Mouse (Mus musculus) hindbrain, embryonic 12.5 days (tissue): ENCODE measurements at regions not wholly inside any gene's neighbourhood (a gene's known extent, or its start where the extent isn't known, plus 50 kb on each side); places are given as distances from the start of the nearest gene placed in this dataset.
"Not testable (repeated sequence)": the region's sequence is repeated elsewhere in the genome, so short reads cannot be mapped to it uniquely, and the experiment has no call there.

ENCODE experiments used
- ATAC-seq: fragments of 200-750 bp; cut with Nextera tagmentation; 2 replicates; pipeline ENCODE4 v1.8.0; 2017; ENCODE audit warnings: moderate TSS enrichment; ENCODE audit not compliant: low FRiP score
- H3K27ac ChIP-seq: fragments of 300-500 bp; sonication (generic); 2 replicates; pipeline ENCODE4 v1.5.1; 2016; ENCODE audit warnings: mild to moderate bottlenecking
- H3K27me3 ChIP-seq: fragments of 300-500 bp; sonication (generic); 2 replicates; pipeline ENCODE4 v1.6.1; 2016; ENCODE audit warnings: mild to moderate bottlenecking
- H3K36me3 ChIP-seq: fragments of 300-500 bp; sonication (generic); 2 replicates; pipeline ENCODE4 v1.6.1; 2016; ENCODE audit warnings: mild to moderate bottlenecking
- H3K4me1 ChIP-seq: fragments of 300-500 bp; sonication (generic); 2 replicates; pipeline ENCODE4 v1.6.1; 2016
- H3K4me2 ChIP-seq: fragments of 300-500 bp; sonication (generic); replicated peaks from 2 replicates; pipeline ENCODE4 v1.6.1; 2016; ENCODE audit warnings: mild to moderate bottlenecking
- H3K4me3 ChIP-seq: fragments of 300-500 bp; sonication (generic); 2 replicates; pipeline ENCODE4 v1.5.1; 2016; ENCODE audit warnings: mild to moderate bottlenecking
- H3K9ac ChIP-seq: fragments of 300-500 bp; sonication (generic); 2 replicates; pipeline ENCODE4 v1.6.1; 2016; ENCODE audit warnings: mild to moderate bottlenecking, moderate library complexity
- H3K9me3 ChIP-seq: fragments of 300-500 bp; sonication (generic); replicated peaks from 2 replicates; pipeline ENCODE4 v1.6.1; 2016; ENCODE audit warnings: mild to moderate bottlenecking
- WGBS: fragments of 180-500 bp; shearing (Covaris S2); methylation state at CpG from one replicate; pipeline ENCODE4 v1.1.7; 2016; 5-methylcytosine and 5-hydroxymethylcytosine counted together

- Histone ChIP-seq H3K4me2 (no peak overlapping the region), H3K27me3 (no peaks in the 10 kb centered on the region), H3K9ac (no peak overlapping the region), H3K4me1 (no peaks in the 10 kb centered on the region), H3K9me3 (no peaks in the 10 kb centered on the region), H3K27ac (no peak overlapping the region), H3K36me3 (no peaks in the 10 kb centered on the region), H3K4me3 (no peak overlapping the region)
- no peak for ATAC-seq
- 91% methylated on average over 13 of the region's 13 CpGs for WGBS
Measured at GRCm38 (mm10) chr10:96709698-96710356, 93.0 kb downstream of the Btg1 start.

GRCm38 (mm10) chr10:96711993-96712392 is 95.2 kb downstream of the Btg1 start:
- H3K27ac ChIP-seq: no peak overlapping the region
- WGBS: 69% methylated on average over 2 of the region's 2 CpGs
- no peak overlapping the region for H3K4me3 ChIP-seq
- H3K36me3 ChIP-seq: no peaks in the 10 kb centered on the region
- no peak overlapping the region for H3K9ac ChIP-seq
- peaks cover 5% of the 10 kb centered on the region; the same call in 1 of the 2 replicates for H3K4me1 ChIP-seq
- ATAC-seq: no peak
- no peak overlapping the region for H3K4me2 ChIP-seq
- H3K27me3 ChIP-seq: no peaks in the 10 kb centered on the region
- H3K9me3 ChIP-seq: no peaks in the 10 kb centered on the region

- ATAC-seq: no peak
- H3K9ac ChIP-seq: no peak overlapping the region
- 80% methylated on average over 2 of the region's 2 CpGs for WGBS
- H3K27me3 ChIP-seq: no peaks in the 10 kb centered on the region
- no peak overlapping the region for H3K27ac ChIP-seq
- H3K36me3 ChIP-seq: no peaks in the 10 kb centered on the region
- H3K9me3 ChIP-seq: no peaks in the 10 kb centered on the region
- no peak overlapping the region for H3K4me2 ChIP-seq
- H3K4me1 ChIP-seq: peaks cover 11% of the 10 kb centered on the region
- H3K4me3 ChIP-seq: no peak overlapping the region
Measured at GRCm38 (mm10) chr10:96714702-96715101, 97.9 kb downstream of the Btg1 start.

- Histone ChIP-seq H3K4me2 (no peak overlapping the region), H3K27me3 (no peaks in the 10 kb centered on the region), H3K4me1 (peaks cover 22% of the 10 kb centered on the region), H3K9me3 (no peaks in the 10 kb centered on the region), H3K36me3 (no peaks in the 10 kb centered on the region), H3K9ac (no peak overlapping the region), H3K27ac (no peak overlapping the region), H3K4me3 (no peak overlapping the region)
- ATAC-seq: peak; percentile 75
- 43% methylated on average over 7 of the region's 7 CpGs for WGBS
Measured at GRCm38 (mm10) chr10:96717281-96717680, 100.5 kb downstream of the Btg1 start.

- H3K9me3 ChIP-seq, H3K4me3 ChIP-seq, H3K9ac ChIP-seq, H3K4me2 ChIP-seq, H3K27me3 ChIP-seq, H3K27ac ChIP-seq, H3K36me3 ChIP-seq, ATAC-seq: not testable (repeated sequence)
- 89% methylated on average over 7 of the region's 7 CpGs for WGBS
- H3K4me1 ChIP-seq: peaks cover 25% of the 10 kb centered on the region
Measured at GRCm38 (mm10) chr10:96718706-96719105, 101.9 kb downstream of the Btg1 start.

- ATAC-seq: no peak
- WGBS: 78% methylated on average over 7 of the region's 7 CpGs
- Histone ChIP-seq H3K4me1 (peaks cover 29% of the 10 kb centered on the region), H3K27me3 (no peaks in the 10 kb centered on the region), H3K4me3 (no peak overlapping the region), H3K27ac (no peak overlapping the region), H3K9ac (no peak overlapping the region), H3K4me2 (no peak overlapping the region), H3K9me3 (no peaks in the 10 kb centered on the region), H3K36me3 (no peaks in the 10 kb centered on the region)
Measured at GRCm38 (mm10) chr10:96720281-96720711, 103.5 kb downstream of the Btg1 start.

- 33% methylated on average over 9 of the region's 9 CpGs for WGBS
Measured at GRCm38 (mm10) chr10:96720956-96721688, 104.3 kb downstream of the Btg1 start.

GRCm38 (mm10) chr10:96722491-96722890 is 105.7 kb downstream of the Btg1 start:
- no peaks in the 10 kb centered on the region for H3K9me3 ChIP-seq
- H3K4me3 ChIP-seq: no peak overlapping the region
- ATAC-seq: peak; percentile 90
- H3K4me2 ChIP-seq: no peak overlapping the region
- H3K27me3 ChIP-seq: no peaks in the 10 kb centered on the region
- H3K4me1 ChIP-seq: peaks cover 19% of the 10 kb centered on the region
- 27% methylated on average over 9 of the region's 9 CpGs for WGBS
- no peak overlapping the region for H3K27ac ChIP-seq
- no peaks in the 10 kb centered on the region for H3K36me3 ChIP-seq
- H3K9ac ChIP-seq: no peak overlapping the region

More at GRCm38 (mm10) chr10:96720956-96721688, 104.3 kb downstream of the Btg1 start:
- no peaks in the 10 kb centered on the region for H3K27me3 ChIP-seq
- no peak for ATAC-seq
- H3K9ac ChIP-seq: no peak overlapping the region
- H3K4me2 ChIP-seq: 0 out of 2 replicates have a peak overlapping the region, but pooled peaks have one; percentile 1
- peaks cover 29% of the 10 kb centered on the region for H3K4me1 ChIP-seq
- H3K9me3 ChIP-seq: no peaks in the 10 kb centered on the region
- no peak overlapping the region for H3K27ac ChIP-seq
- H3K36me3 ChIP-seq: no peaks in the 10 kb centered on the region
- no peak overlapping the region for H3K4me3 ChIP-seq

- Histone ChIP-seq H3K27me3 (no peaks in the 10 kb centered on the region), H3K9me3 (no peaks in the 10 kb centered on the region), H3K27ac (no peak overlapping the region), H3K4me1 (peaks cover 19% of the 10 kb centered on the region), H3K4me2 (no peak overlapping the region), H3K9ac (no peak overlapping the region), H3K4me3 (no peak overlapping the region), H3K36me3 (no peaks in the 10 kb centered on the region)
- 94% methylated on average over 6 of the region's 6 CpGs for WGBS
- ATAC-seq: no peak
Measured at GRCm38 (mm10) chr10:96723071-96723470, 106.3 kb downstream of the Btg1 start.

- Histone ChIP-seq H3K27me3 (no peaks in the 10 kb centered on the region), H3K4me2 (no peak overlapping the region), H3K27ac (no peak overlapping the region), H3K9me3 (no peaks in the 10 kb centered on the region), H3K4me1 (peaks cover 19% of the 10 kb centered on the region), H3K4me3 (no peak overlapping the region), H3K9ac (no peak overlapping the region), H3K36me3 (no peaks in the 10 kb centered on the region)
- no peak for ATAC-seq
- 54% methylated on average over 11 of the region's 11 CpGs for whole genome bisulfite sequencing
Measured at GRCm38 (mm10) chr10:96724436-96725175, 107.8 kb downstream of the Btg1 start.

GRCm38 (mm10) chr10:96726801-96727780 is 110.3 kb downstream of the Btg1 start:
- no peak overlapping the region for H3K27ac ChIP-seq
- no peaks in the 10 kb centered on the region for H3K36me3 ChIP-seq
- 0 out of 2 replicates have a peak, but pooled peaks cover 7% of the 10 kb centered on the region for H3K4me1 ChIP-seq
- H3K4me2 ChIP-seq: no peak overlapping the region
- H3K27me3 ChIP-seq: no peaks in the 10 kb centered on the region
- no peak overlapping the region for H3K4me3 ChIP-seq
- 89% methylated on average over 12 of the region's 12 CpGs for whole genome bisulfite sequencing
- ATAC-seq: no peak
- no peaks in the 10 kb centered on the region for H3K9me3 ChIP-seq
- H3K9ac ChIP-seq: no peak overlapping the region
